Comparison of ENCODE assay signal across 12 mouse cellular contexts in the genomic region with DNA sequence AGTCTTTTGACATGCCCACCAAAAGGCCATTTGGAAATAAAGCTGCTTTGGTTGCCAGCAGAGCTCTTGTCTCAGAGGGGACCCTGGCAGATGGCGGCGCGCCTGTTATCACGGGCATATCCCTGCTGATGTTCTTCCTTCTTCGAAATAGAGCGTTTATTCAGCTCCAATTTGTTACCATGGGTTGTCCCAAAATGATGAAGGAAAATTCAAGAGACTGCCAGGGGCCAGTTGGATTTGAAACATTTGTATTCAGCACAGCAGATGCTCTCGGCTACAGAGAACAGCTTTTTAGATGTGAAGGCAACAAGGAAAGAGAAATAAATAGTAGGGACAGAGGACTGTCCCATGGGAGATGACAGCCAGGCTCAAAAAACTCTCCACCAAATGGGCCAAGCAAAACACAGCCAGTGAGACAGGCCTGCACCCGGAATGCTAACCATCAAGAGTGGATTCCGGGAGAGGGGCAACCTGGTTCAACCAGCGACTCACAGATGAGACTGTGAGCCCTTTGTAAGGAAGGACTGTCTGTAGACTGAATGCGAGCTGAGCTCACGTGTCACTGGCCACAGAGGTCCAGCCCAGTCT. TPM values are rescaled to one million over a fixed set of nuclear protein-coding genes. Genes with fewer than 3 reads are reported as not detected.
DNase-seq lines count a peak whose midpoint lies in the region; ATAC-seq lines count a peak whose summit lies in the region.
"Had no signal": no experiment of that assay in that cellular context is flagged by ENCODE, and none has a peak within 500 bp of the region (broad histone marks: within the 10 kb centered on the region; RNA-seq: fewer than 3 reads in every experiment).

No protein-coding gene starts in this region.

- DNase-seq in cerebellum, adult 18-20 months = peak; percentile 20 to 22
- peak; percentile 44 for DNase-seq in midbrain, embryonic 14.5 days
- no peak for DNase-seq in midbrain, embryonic 11.5 days (ENCODE audit: low spot score, missing footprints)
- peak; percentile 49 to 71 for DNase-seq in layer of hippocampus, postnatal 10 days (ENCODE audit: low spot score in 2 of 2)
- DNase-seq in right cerebral cortex, postnatal 25 days = peak; percentile 15
- no peak for DNase-seq in thymus, postnatal 25 days
- no peak for DNase-seq in B cell, adult 2 months
- DNase-seq: liver, embryonic 13.5 days had no signal

- no peak overlapping the region for H3K9ac ChIP-seq in midbrain, embryonic 14.5 days (replicated peaks; ENCODE audit: low read length)
- no peak overlapping the region for H3K9ac ChIP-seq in midbrain, embryonic 11.5 days (ENCODE audit: low read length)
- H3K9ac ChIP-seq: liver, embryonic 13.5 days had no signal

- 67% methylated on average over 12 of the region's 12 CpGs for WGBS in midbrain, embryonic 14.5 days
- 82% methylated on average over 12 of the region's 12 CpGs for WGBS in midbrain, embryonic 11.5 days

- H3K27ac ChIP-seq in midbrain, embryonic 14.5 days (replicated peaks; ENCODE audit: low read depth, low read length) = 0 out of 2 replicates have a peak overlapping the region, but pooled peaks have one; percentile 14
- H3K27ac ChIP-seq in midbrain, embryonic 11.5 days (ENCODE audit: low read depth, low read length) = no peak overlapping the region
- H3K27ac ChIP-seq: liver, embryonic 13.5 days; stomach, postnatal 0 days had no signal

- H3K9me3 ChIP-seq in midbrain, embryonic 14.5 days (ENCODE audit: control insufficient read depth, low read length) = no peaks in the 10 kb centered on the region
- no peaks in the 10 kb centered on the region for H3K9me3 ChIP-seq in midbrain, embryonic 11.5 days (ENCODE audit: control insufficient read depth, low read length)
- H3K9me3 ChIP-seq: liver, embryonic 13.5 days had no signal

- H3K4me3 ChIP-seq in midbrain, embryonic 14.5 days (replicated peaks; ENCODE audit: low read depth, low read length) = no peak overlapping the region
- H3K4me3 ChIP-seq in midbrain, embryonic 11.5 days (ENCODE audit: low read depth, low read length) = no peak overlapping the region
- H3K4me3 ChIP-seq: liver, embryonic 13.5 days; myocyte had no signal

- no peaks in the 10 kb centered on the region for H3K4me1 ChIP-seq in midbrain, embryonic 14.5 days (ENCODE audit: control insufficient read depth, insufficient read depth, low read length)
- no peaks in the 10 kb centered on the region for H3K4me1 ChIP-seq in midbrain, embryonic 11.5 days (ENCODE audit: control insufficient read depth, insufficient read depth, low read length)
- H3K4me1 ChIP-seq: liver, embryonic 13.5 days had no signal

- H3K36me3 ChIP-seq in midbrain, embryonic 14.5 days (ENCODE audit: control insufficient read depth, insufficient read depth, low read length) = no peaks in the 10 kb centered on the region
- no peaks in the 10 kb centered on the region for H3K36me3 ChIP-seq in midbrain, embryonic 11.5 days (ENCODE audit: control insufficient read depth, insufficient read depth, low read length)
- H3K36me3 ChIP-seq: liver, embryonic 13.5 days had no signal

- H3K27me3 ChIP-seq in midbrain, embryonic 14.5 days (ENCODE audit: control insufficient read depth, insufficient read depth, low read length) = no peaks in the 10 kb centered on the region
- no peaks in the 10 kb centered on the region for H3K27me3 ChIP-seq in midbrain, embryonic 11.5 days (ENCODE audit: control insufficient read depth, insufficient read depth, low read length)
- H3K27me3 ChIP-seq: liver, embryonic 13.5 days had no signal

- H3K4me2 ChIP-seq in midbrain, embryonic 14.5 days (ENCODE audit: low read length) = no peak overlapping the region
- no peak overlapping the region for H3K4me2 ChIP-seq in midbrain, embryonic 11.5 days
- H3K4me2 ChIP-seq: liver, embryonic 13.5 days had no signal

- no peak for ATAC-seq in cerebellum, adult (ENCODE audit: insufficient number of reproducible peaks, low FRiP score, low TSS enrichment)
- ATAC-seq in midbrain, embryonic 14.5 days (ENCODE audit: low FRiP score, low TSS enrichment) = no peak
- ATAC-seq in midbrain, embryonic 11.5 days (ENCODE audit: low FRiP score) = no peak

RNA-seq across cellular contexts. Expression of a gene that starts 12.0 kb away (rescaled TPM):
- polyA plus RNA-seq in midbrain, embryonic 14.5 days (2014; fragmentation: Nextera tagmentation; extraction: Ambion mirVana) = not detected in 2 replicates
- not detected in 2 replicates for polyA plus RNA-seq in midbrain, embryonic 11.5 days (2014; fragmentation: Nextera tagmentation; extraction: Ambion mirVana)
- total RNA-seq in layer of hippocampus, postnatal 10 days (2021) = not detected
- polyA plus RNA-seq: liver, embryonic 13.5 days; myocyte; stomach, postnatal 0 days had no signal

RNA-seq across cellular contexts. Expression of a gene that starts 17.3 kb away (rescaled TPM):
- polyA plus RNA-seq in midbrain, embryonic 14.5 days (2014; fragmentation: Nextera tagmentation; extraction: Ambion mirVana) = not detected in 2 replicates
- polyA plus RNA-seq in midbrain, embryonic 11.5 days (2014; fragmentation: Nextera tagmentation; extraction: Ambion mirVana) = not detected in 2 replicates
- total RNA-seq in layer of hippocampus, postnatal 10 days (2021) = not detected
- total RNA-seq: heart, postnatal 14 days had no signal
- polyA plus RNA-seq: liver, embryonic 13.5 days; myocyte; stomach, postnatal 0 days had no signal

RNA-seq across cellular contexts. Expression of a gene that starts 17.4 kb away (rescaled TPM):
- polyA plus RNA-seq in midbrain, embryonic 14.5 days (2014; fragmentation: Nextera tagmentation; extraction: Ambion mirVana) = 0.38 and 0.51 TPM in 2 replicates
- polyA plus RNA-seq in midbrain, embryonic 11.5 days (2014; fragmentation: Nextera tagmentation; extraction: Ambion mirVana) = 0.04 TPM in 1 of 2 replicates, not detected in the other
- 1 to 10 TPM; 1.6 to 1.7 TPM for total RNA-seq in layer of hippocampus, postnatal 10 days (2021)

RNA-seq across cellular contexts. Expression of a gene that starts 54.0 kb away (rescaled TPM):
- polyA plus RNA-seq in midbrain, embryonic 14.5 days (2014; fragmentation: Nextera tagmentation; extraction: Ambion mirVana) = 0.75 and 1.5 TPM in 2 replicates
- 0.18 and 0.22 TPM in 2 replicates for polyA plus RNA-seq in midbrain, embryonic 11.5 days (2014; fragmentation: Nextera tagmentation; extraction: Ambion mirVana)
- 1 to 10 TPM; 1.7 to 1.8 TPM for total RNA-seq in layer of hippocampus, postnatal 10 days (2021)

RNA-seq across cellular contexts. Expression of a gene that starts 54.3 kb away (rescaled TPM):
- 0.50 and 0.72 TPM in 2 replicates for polyA plus RNA-seq in midbrain, embryonic 14.5 days (2014; fragmentation: Nextera tagmentation; extraction: Ambion mirVana)
- 0.54 and 0.71 TPM in 2 replicates for polyA plus RNA-seq in midbrain, embryonic 11.5 days (2014; fragmentation: Nextera tagmentation; extraction: Ambion mirVana)
- 10 to 100 TPM; 11.6 to 15.4 TPM for total RNA-seq in layer of hippocampus, postnatal 10 days (2021)

Comparison
In these comparisons a context has a peak if more than half of its experiments do, and no peak if none do; other contexts are left out.
1. DNase-seq: peak in cerebellum, adult 18-20 months (2 of 2), midbrain, embryonic 14.5 days (single experiment), layer of hippocampus, postnatal 10 days (2 of 2) and right cerebral cortex, postnatal 25 days (single experiment); none in midbrain, embryonic 11.5 days (single experiment), thymus, postnatal 25 days (single experiment) and B cell, adult 2 months (0 of 2).